In the genomic region with DNA sequence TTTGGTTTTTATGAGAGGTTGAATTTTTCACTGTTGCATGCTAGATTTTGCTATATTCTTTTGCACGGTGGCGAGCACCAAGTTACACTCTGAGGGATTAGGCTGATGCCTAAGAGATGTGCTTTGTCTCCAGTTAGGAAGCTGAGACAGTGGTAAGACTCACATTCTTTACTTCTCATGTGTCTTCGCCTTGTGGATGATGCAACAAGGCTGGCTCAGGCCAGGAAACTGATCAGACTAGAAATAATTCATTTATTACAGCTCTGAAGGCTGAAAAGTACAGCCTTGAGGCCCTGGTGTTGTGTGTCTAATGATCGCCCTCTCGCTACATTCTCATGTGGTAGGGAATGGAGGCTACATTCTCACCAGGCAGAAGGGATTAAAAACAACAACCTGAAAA, we compare ENCODE assay signal across 24 mouse cellular contexts.
"Had no signal": no experiment of that assay in that cellular context is flagged by ENCODE, and none has a peak within 500 bp of the region (broad histone marks: within the 10 kb centered on the region; RNA-seq: fewer than 3 reads in every experiment).

No protein-coding gene starts in this region.

- H3K9ac ChIP-seq: heart, embryonic 12.5 days; hindbrain, embryonic 12.5 days; hindbrain, embryonic 14.5 days; limb, embryonic 13.5 days; limb, embryonic 15.5 days; liver, embryonic 12.5 days; liver, embryonic 14.5 days had no signal

- H3K4me1 ChIP-seq: heart, embryonic 10.5 days; heart, embryonic 12.5 days; hindbrain, embryonic 10.5 days; hindbrain, embryonic 12.5 days; limb, embryonic 13.5 days; limb, embryonic 15.5 days; liver, embryonic 12.5 days had no signal

- H3K9me3 ChIP-seq: heart, embryonic 10.5 days; heart, embryonic 12.5 days; hindbrain, embryonic 10.5 days; hindbrain, embryonic 12.5 days; limb, embryonic 13.5 days; limb, embryonic 15.5 days; liver, embryonic 12.5 days had no signal

- DNase-seq: gastrocnemius, postnatal 14 days; gastrocnemius, postnatal 36 days; heart, adult 18-20 months; heart, postnatal 10 days; heart, postnatal 4 days; kidney, adult 11 months; kidney, adult 2 months; kidney, adult 9 months; kidney, postnatal 10 days; kidney, postnatal 36 days; layer of hippocampus, adult 9-11 months; layer of hippocampus, postnatal 36 days; left cerebral cortex, postnatal 4 days had no signal

- H3K27me3 ChIP-seq: heart, embryonic 12.5 days; hindbrain, embryonic 12.5 days; limb, embryonic 13.5 days; limb, embryonic 15.5 days; liver, embryonic 12.5 days had no signal

- H3K4me2 ChIP-seq: heart, embryonic 12.5 days; hindbrain, embryonic 12.5 days; hindbrain, embryonic 14.5 days; limb, embryonic 13.5 days; limb, embryonic 15.5 days; liver, embryonic 12.5 days had no signal

- ATAC-seq: hindbrain, embryonic 16.5 days; intestine, embryonic 16.5 days; liver, embryonic 12.5 days had no signal

- H3K4me3 ChIP-seq: heart, embryonic 10.5 days; heart, embryonic 12.5 days; hindbrain, embryonic 10.5 days; hindbrain, embryonic 12.5 days; limb, embryonic 13.5 days; limb, embryonic 15.5 days; liver, embryonic 12.5 days had no signal

- H3K27ac ChIP-seq: heart, embryonic 10.5 days; hindbrain, embryonic 10.5 days; hindbrain, embryonic 12.5 days; hindbrain, embryonic 14.5 days; limb, embryonic 13.5 days; limb, embryonic 15.5 days; liver, embryonic 12.5 days; liver, embryonic 14.5 days had no signal

- H3K36me3 ChIP-seq: heart, embryonic 10.5 days; heart, embryonic 12.5 days; hindbrain, embryonic 10.5 days; hindbrain, embryonic 12.5 days; limb, embryonic 13.5 days; limb, embryonic 15.5 days; liver, embryonic 12.5 days had no signal
